Mouse (Mus musculus) cerebellum, postnatal 14 days (tissue): ENCODE results near the gene Slc17a8.
"Not testable (repeated sequence)": the region's sequence is repeated elsewhere in the genome, so short reads cannot be mapped to it uniquely, and the experiment has no call there.

ENCODE experiments used
- DNase-seq, 2 experiments: peaks; one replicate each; pipeline ENCODE4 v3.0.0; 2021; ENCODE audit warnings: mixed read lengths in 2 of 2

Gene Slc17a8

DNA sequence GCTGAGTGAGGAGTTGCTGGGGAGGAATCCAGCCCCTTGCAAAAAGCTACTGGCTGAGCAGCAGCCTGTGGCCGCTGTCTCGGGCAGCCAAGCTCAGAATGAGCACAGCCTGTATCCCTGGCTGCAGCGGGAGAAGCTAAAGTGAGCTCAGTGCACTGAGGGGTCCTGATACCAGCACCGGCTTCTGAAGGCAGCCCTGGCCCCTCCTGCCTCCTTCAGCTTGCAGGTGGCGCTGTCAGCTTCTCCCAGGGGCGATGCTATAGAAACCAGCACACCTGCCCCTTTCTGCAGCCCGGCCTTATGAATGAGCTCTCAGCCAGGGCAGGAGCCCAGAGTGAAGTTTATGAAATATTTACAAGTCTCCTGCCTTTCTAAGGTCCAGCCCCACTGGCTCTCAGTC, at the start of gene Slc17a8:
Gene Slc17a8, minus strand, starts transcription at position 125 of the 400 bp plus-strand sequence.
- DNase-seq: no peak

DNA sequence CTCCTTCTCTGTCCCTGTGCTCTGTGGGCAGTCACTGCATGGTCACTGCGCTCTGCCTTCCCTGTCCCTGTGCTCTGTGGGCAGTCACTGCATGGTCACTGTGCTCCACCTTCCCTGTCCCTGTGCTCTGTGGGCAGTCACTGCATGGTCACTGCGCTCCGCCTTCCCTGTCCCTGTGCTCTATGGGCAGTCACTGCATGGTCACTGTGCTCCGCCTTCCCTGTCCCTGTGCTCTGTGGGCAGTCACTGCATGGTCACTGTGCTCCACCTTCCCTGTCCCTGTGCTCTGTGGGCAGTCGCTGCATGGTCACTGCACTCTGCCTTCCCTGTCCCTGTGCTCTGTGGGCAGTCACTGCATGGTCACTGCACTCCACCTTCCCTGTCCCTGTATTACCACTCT, 49.3 kb upstream of the Slc17a8 start:
- DNase-seq: not testable (repeated sequence)

DNA sequence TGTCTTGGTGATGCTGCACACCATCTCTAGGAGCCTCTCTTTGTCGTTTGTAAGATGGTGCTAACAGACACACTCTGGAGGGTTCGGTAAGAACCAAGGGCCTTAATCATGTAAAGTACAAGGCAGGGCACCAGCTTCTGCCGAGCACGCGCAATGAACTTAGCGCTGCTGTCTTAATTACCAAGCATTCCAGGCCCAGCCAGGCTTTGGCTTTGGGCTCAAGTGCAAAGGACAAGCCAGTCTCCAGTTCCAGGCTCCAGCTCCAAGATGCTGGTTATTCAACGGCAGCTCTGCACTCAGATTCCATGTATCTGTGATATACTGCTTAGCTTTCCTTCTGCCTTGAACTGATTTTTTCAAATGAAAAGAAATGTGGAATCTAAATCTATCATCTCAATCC, 46.5 kb upstream of the Slc17a8 start:
- DNase-seq: no peak

DNA sequence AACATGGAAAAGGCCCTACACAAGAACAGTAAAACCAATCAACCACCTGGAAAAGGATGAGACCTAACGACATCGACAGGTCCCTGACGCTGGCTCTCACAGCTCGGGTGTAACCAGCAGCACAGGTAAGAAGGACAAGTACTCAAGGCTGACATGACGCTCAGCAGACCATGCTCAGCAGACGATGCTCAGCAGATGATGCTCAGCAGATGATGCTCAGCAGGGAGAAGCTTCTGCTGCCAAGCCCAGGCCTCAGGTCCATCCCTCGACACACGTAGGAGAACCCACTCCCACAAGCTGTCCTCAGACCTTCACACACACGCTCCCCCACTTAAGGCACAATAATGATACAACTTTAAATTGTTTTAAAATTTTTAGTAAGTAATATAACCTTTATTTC, 44.6 kb upstream of the Slc17a8 start:
- DNase-seq: peak; percentile 85 to 92

GRCm38 (mm10) chr10:89664977-89665645, 44.1 kb upstream of the Slc17a8 start:
- peak; percentile 44 to 51 for DNase-seq

DNA sequence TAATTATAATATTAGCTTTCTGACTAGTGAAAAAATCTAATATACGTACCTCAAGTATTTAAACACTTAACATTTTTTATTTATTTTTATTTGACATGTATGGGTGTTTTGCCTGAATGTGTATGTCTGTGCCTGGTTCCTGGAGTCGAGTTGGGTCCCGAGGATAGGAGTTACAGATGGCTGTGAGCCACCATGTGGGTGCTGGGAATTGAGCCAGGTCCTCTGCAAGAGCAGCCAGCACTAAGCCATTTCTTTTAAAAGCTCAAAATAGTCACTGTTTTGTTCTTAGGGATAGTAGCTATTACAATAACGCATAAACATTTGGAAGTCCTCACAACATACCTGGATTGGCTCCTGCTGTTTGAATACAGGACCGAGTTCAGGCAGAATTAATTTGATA, 35.3 kb upstream of the Slc17a8 start:
- peak; percentile 80 to 83 for DNase-seq

GRCm38 (mm10) chr10:89652912-89653311, 31.9 kb upstream of the Slc17a8 start:
- no peak for DNase-seq

DNA sequence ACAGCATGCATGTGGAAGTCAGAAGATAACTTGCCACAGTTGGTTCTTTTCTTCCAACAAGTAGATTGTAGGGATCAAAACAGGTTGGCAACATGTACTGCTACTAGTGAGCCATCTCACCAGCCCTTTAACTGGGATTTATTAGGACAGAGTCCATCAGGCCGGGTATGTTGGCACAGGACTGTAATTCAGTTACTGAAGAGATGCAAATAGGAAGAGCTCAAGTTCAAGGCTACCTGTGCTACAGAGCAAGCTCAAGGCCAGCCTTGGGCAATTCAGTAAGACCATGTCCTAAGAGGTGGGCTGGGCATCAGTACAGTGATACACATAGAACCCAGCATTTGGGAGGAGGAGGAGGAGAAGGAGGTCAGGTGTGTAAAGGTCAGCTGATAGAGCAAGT, 30.6 kb upstream of the Slc17a8 start:
- no peak for DNase-seq

DNA sequence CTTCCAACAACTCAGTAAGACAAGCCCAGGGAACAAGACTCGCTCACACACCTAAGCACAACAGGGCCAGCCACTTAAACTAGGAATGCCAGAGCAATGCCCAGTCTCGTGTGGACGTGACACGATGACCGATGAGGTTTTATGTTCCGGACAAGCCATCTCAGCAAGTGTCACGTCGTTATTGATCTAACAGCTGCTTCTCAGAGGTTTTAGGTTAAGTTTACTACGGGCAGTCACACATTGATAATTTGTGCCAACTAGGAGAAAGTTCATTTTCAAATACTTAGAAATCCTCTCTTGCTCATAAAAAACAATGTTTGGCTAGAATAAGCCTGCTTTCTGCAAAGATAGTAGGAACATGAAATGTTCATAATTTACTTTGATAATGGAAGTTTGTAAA, 25.9 kb upstream of the Slc17a8 start:
- no peak for DNase-seq

DNA sequence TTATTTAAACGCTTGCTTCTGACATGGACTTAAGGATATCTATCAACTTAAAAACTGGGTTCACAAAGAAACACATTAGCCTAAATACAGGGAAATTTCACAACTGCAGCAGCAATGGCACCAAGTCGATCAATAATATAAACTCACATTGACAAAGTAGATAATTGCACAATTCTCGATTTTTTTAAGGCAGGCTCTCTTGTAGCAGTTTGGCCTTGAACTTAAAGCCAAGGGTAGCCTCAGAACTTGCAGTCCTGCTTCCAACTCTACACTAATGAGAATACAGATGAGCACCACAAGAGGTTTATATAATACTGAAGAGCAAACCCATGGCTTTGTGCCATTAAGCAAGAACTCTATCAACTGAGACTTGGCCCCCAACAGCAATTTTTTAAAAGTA, 15.9 kb upstream of the Slc17a8 start:
- no peak for DNase-seq

DNA sequence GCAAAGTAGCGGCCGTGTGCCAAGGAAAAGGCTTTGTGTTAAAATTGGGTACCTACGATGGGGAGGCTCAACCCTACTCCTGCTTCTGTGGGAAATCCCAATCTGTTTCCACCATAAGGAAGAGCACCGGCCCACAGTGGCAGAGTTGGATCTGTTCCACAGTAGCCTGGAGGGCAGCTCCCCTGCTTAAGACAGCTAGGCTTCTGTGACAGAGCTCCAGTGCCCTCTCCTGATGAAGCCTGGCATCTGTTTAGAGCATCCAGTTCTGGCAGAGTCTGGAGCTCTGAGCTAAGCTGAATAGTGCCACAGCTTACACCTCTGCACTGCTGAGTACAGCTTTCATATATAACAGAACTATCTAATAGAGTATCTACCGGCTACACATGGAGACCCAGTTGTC, 14.0 kb upstream of the Slc17a8 start:
- peak; percentile 70 to 72 for DNase-seq

- DNase-seq: no peak
These were observed 12.8 kb upstream of the Slc17a8 start for GRCm38 (mm10) chr10:89633736-89634426.

GRCm38 (mm10) chr10:89633121-89633520, 12.1 kb upstream of the Slc17a8 start:
- DNase-seq: no peak

GRCm38 (mm10) chr10:89631831-89632230, 10.8 kb upstream of the Slc17a8 start:
- DNase-seq: no peak

- no peak for DNase-seq
These were observed 9.5 kb upstream of the Slc17a8 start for GRCm38 (mm10) chr10:89630564-89630963.

GRCm38 (mm10) chr10:89630052-89630451, 9.0 kb upstream of the Slc17a8 start:
- peak; percentile 78 to 83 for DNase-seq

GRCm38 (mm10) chr10:89626714-89627113, 5.7 kb upstream of the Slc17a8 start:
- no peak for DNase-seq

DNA sequence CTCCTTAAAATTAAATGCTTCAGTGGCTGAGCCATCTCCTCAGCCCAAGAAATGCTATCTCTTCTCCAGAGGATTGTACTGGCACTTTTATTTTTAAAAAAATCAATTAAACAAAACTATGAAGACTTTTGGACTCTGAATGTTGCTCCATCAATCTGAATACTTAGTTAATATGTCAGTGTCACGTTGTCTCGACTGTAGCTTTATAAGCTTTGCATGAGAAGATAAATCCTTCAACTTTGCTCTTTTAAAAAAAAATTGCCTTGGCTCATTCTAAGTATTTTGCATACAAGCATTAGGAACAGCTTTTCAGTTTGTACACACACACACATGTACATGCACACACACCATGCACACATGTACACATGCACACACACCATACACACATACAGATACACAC, 3.1 kb upstream of the Slc17a8 start:
- DNase-seq: no peak

DNA sequence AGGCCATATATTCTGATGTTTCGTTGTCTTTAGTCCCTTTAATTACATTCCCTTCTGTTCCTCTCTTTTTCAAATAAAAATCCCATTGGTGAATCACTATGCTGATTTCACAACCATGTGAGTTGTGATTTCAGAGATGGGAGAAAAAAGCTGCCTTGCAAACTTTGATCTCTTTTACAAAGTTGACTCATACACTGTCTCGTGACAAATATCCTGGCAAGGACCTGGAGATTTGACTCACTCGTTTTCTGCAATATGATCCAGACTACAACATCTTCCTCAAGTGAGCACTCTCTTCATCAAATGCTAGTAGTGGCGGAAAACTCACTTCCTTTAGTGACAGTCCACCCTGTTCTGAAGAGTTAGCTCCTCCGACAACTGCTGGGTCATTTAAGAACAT, 21.7 kb downstream of the Slc17a8 start:
- no peak for DNase-seq

DNA sequence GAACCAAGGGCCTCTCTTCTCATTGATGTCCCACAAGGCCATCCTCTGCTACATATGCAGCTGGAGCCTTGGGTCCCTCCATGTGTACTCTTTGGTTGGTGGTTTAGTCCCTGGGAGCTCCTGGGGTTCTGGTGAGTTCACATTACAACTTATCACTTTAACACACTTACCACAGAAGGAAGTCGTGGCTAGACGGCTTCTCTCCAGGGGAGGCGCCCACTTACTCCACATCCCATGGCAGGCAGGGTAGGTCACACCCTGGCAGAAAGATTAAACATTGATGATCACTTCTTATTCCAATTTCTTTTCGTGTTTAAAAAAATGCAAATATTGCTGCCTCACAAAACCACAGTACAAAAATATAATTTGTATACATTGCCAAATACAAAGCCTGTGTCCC, 23.8 kb downstream of the Slc17a8 start:
- DNase-seq: no peak

DNA sequence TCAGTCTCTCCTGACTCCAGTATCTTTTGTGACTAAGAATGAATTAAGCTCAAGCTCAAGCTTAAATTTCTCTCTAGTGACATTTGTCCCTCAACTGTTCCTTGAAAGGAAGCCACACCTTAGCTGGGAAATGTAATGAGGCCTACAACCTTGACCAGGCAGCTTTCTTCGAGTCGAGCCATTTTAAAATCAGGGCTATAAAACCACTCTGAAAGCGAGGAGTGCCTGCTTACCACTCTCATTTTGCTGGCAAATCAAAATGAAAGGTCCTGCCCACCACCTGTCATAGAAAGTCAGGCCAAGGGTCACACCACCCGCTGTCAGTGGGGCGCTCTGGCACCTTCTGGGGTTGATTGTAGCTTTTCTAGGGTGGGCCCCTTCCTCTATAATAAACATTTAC, 25.1 kb downstream of the Slc17a8 start:
- DNase-seq: no peak

- no peak for DNase-seq
These were observed 25.5 kb downstream of the Slc17a8 start for GRCm38 (mm10) chr10:89595514-89595913.

- DNase-seq: no peak
These were observed 26.7 kb downstream of the Slc17a8 start for GRCm38 (mm10) chr10:89594309-89594708.

DNA sequence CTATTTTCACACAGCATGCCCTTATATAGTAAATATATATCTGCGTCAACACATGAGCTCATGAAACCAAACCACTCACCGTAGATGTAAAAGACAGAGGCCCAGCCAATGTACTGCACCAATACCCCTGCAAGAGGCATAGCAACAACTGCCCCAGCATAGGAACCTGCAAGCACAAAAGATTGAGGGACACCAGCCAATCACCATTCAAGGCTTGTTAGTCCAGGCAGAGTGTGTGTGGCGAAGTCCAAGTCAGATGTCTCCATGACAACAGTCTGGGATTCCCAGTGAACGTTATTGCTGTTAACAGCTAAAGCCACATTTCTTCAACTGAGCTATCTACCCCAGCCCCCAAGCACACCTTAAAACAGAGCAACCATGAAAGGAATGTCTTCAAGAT, 28.3 kb downstream of the Slc17a8 start:
- DNase-seq: no peak

DNA sequence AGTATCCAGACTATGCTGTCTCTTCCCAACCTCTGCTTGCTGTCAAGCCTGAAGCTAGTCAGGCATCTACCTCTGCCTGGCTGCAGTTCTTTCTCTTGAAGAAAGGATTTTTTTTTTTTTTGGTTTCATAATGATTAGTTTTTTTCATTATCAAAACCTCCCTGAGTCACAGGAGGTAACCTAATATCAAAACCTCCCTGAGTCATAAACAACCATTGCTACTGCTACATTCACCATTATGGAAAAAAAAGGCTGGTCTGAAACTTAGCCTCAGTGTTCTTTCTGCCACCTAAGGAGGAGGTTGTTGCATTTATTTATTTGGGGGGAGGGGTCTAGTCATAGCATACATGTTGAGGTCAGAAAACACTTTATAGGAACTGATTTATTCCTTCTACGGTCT, 31.2 kb downstream of the Slc17a8 start:
- DNase-seq: no peak
